Mouse (Mus musculus) layer of hippocampus, postnatal 10 days (tissue): Measurements from ENCODE around the gene Serpinb9f. TPM values are rescaled to one million over a fixed set of nuclear protein-coding genes. Genes with fewer than 3 reads are reported as not detected.
"Not testable (repeated sequence)": the region's sequence is repeated elsewhere in the genome, so short reads cannot be mapped to it uniquely, and the experiment has no call there.

Experiments
- DNase-seq, 2 experiments: peaks; one replicate each; pipeline ENCODE4 v3.0.0; 2021; ENCODE audit warnings: low spot score in 2 of 2
- long read RNA-seq: library from polyadenylated mRNA; stranded (forward); transcript quantifications from one replicate; pipeline ENCODE4 v2.0.0, GENCODE M21; 2023
- total RNA-seq, 2 experiments: library from RNA; stranded (reverse); gene quantifications; 2 replicates each; pipeline ENCODE4 v1.2.3; 2021

The Serpinb9f gene
- total RNA-seq = not detected
- long read RNA-seq = 0 reads

DNA sequence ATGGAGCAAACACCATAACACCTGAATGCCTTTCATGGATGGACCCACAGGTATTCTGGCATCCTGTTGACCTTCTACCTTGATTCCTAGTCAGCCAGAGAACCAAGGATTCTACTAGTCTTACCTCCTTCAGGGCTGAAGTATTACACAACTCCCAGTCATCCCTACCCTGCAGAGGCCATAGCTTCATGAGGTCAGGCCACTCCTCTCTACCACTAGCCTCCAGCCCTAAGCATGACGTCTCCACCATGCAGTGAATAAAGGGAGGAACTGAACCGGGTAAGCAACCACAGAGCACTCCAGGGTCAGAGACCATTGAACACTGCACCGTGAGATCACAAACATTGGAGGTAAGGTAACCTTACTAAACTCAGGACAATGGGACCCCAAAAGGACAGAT is at the start of gene Serpinb9f:
TSS of gene Serpinb9f (plus strand) at position 301 of the 400 bp plus-strand sequence.
- DNase-seq = not testable (repeated sequence)

- DNase-seq = not testable (repeated sequence)
These were observed 15.2 kb upstream of the Serpinb9f start for GRCm38 (mm10) chr13:33308631-33309030.

DNA sequence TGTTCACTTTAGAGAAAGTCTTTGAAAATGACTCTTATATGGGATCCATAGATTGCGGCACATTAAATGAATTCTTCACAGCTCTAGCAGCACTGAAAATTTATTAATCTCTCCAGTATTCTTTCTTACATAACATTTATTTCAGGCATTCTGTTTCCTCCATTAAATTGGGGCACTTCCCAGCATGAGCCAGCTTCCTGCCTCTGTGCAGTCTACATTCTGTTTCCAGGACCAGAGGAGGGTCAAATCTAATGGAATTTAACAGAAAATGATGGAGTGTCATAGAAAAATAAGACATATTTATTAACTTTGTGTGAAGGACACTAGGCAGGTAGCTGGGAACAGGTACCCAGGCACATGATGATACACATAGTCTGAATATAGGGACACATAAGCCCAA is 32.8 kb downstream of the Serpinb9f start:
- not testable (repeated sequence) for DNase-seq

Other genes with a start within 250 kb of the Serpinb9f start
- gene Serpinb1b, start 245.5 kb upstream of the Serpinb9f start, total RNA-seq = 1 to 10 TPM; 1.2 to 1.3 TPM
- not detected for gene Serpinb9c, start 164.3 kb upstream of the Serpinb9f start, total RNA-seq
- not detected for gene Serpinb9d, start 131.1 kb upstream of the Serpinb9f start, total RNA-seq
- gene Serpinb9e, start 74.5 kb upstream of the Serpinb9f start, total RNA-seq = not detected
- not detected for gene Gm11397, start 71.7 kb downstream of the Serpinb9f start, total RNA-seq
- not detected for gene Serpinb9g, start 160.7 kb downstream of the Serpinb9f start, total RNA-seq